Mouse (Mus musculus) midbrain, embryonic 14.5 days (tissue): ENCODE results near the gene Prps1l3. TPM values are rescaled to one million over a fixed set of nuclear protein-coding genes. Genes with fewer than 3 reads are reported as not detected.

Experiments
- ATAC-seq: fragments of 200-750 bp; cut with Nextera tagmentation; 2 replicates; pipeline ENCODE4 v1.8.0; 2017; ENCODE audit warnings: moderate number of reproducible peaks, moderate library complexity; ENCODE audit not compliant: low FRiP score, low TSS enrichment
- DNase-seq: peaks from one replicate; pipeline ENCODE4 v3.0.0-alpha.2; 2015
- H3K27ac ChIP-seq: fragments of 300-500 bp; sonication (generic); replicated peaks from 2 replicates; pipeline ENCODE4 v1.5.1; 2014; ENCODE audit warnings: mild to moderate bottlenecking, low read depth, low read length, moderate library complexity
- H3K27me3 ChIP-seq: fragments of 300-500 bp; sonication (generic); 2 replicates; pipeline ENCODE4 v1.6.1; 2014; ENCODE audit warnings: low read length, control low read depth, mixed read lengths; ENCODE audit not compliant: control insufficient read depth, insufficient read depth
- H3K36me3 ChIP-seq: fragments of 300-500 bp; sonication (generic); 2 replicates; pipeline ENCODE4 v1.6.1; 2014; ENCODE audit warnings: low read length, control low read depth; ENCODE audit not compliant: control insufficient read depth, insufficient read depth
- H3K4me1 ChIP-seq: fragments of 300-500 bp; sonication (generic); 2 replicates; pipeline ENCODE4 v1.6.1; 2014; ENCODE audit warnings: mild to moderate bottlenecking, antibody characterized with exemption, low read length, control low read depth; ENCODE audit not compliant: control insufficient read depth, insufficient read depth
- H3K4me2 ChIP-seq: fragments of 300-500 bp; sonication (generic); 2 replicates; pipeline ENCODE4 v1.6.1; 2014; ENCODE audit warnings: mild to moderate bottlenecking, low read length, moderate library complexity
- H3K4me3 ChIP-seq: fragments of 300-500 bp; sonication (generic); replicated peaks from 2 replicates; pipeline ENCODE4 v1.5.1; 2014; ENCODE audit warnings: low read depth, low read length
- H3K9ac ChIP-seq: fragments of 300-500 bp; sonication (generic); replicated peaks from 2 replicates; pipeline ENCODE4 v1.6.1; 2014; ENCODE audit warnings: mild to moderate bottlenecking, low read length, moderate library complexity
- H3K9me3 ChIP-seq: fragments of 300-500 bp; sonication (generic); 2 replicates; pipeline ENCODE4 v1.6.1; 2016; ENCODE audit warnings: low read length, control low read depth, mixed read lengths; ENCODE audit not compliant: control insufficient read depth
- WGBS: fragments of 180-500 bp; shearing (Covaris S2); extraction: QIAGEN DNeasy Blood & Tissue Kit; methylation state at CpG from one replicate; pipeline ENCODE4 v1.1.7; 2014; 5-methylcytosine and 5-hydroxymethylcytosine counted together
- polyA plus RNA-seq: library from polyadenylated mRNA; unstranded; fragments of >200 nt; fragmentation: Nextera tagmentation; extraction: Ambion mirVana; gene quantifications from 2 replicates; pipeline ENCODE4 v1.2.1, GENCODE M21; 2014

The Prps1l3 gene
- polyA plus RNA-seq, 1 experiment from 2014 or later = 38.5 TPM

GRCm38 (mm10) chr12:57227776-57228175 is 2.4 kb upstream of the Prps1l3 start:
- Histone ChIP-seq H3K27ac (no peak overlapping the region), H3K4me3 (no peak overlapping the region), H3K9ac (no peak overlapping the region), H3K9me3 (no peaks in the 10 kb centered on the region), H3K27me3 (no peaks in the 10 kb centered on the region), H3K36me3 (no peaks in the 10 kb centered on the region), H3K4me1 (no peaks in the 10 kb centered on the region), H3K4me2 (no peak overlapping the region)
- WGBS = 91% methylated on average over 6 of the region's 8 CpGs
- no peak for DNase-seq
- ATAC-seq = no peak

- Histone ChIP-seq H3K4me3 (peak overlapping the region; percentile 76), H3K27me3 (no peaks in the 10 kb centered on the region), H3K9ac (peak overlapping the region; percentile 79; the same call in 1 of the 2 replicates), H3K36me3 (no peaks in the 10 kb centered on the region), H3K9me3 (no peaks in the 10 kb centered on the region), H3K4me1 (no peaks in the 10 kb centered on the region), H3K4me2 (peak overlapping the region; percentile 71), H3K27ac (peak overlapping the region; percentile 83)
- no peak for DNase-seq
- WGBS = 39% methylated on average over 4 of the region's 4 CpGs
- ATAC-seq = no peak
Observed at GRCm38 (mm10) chr12:57229703-57230102, 509 bp upstream of the Prps1l3 start.

- no peaks in the 10 kb centered on the region for H3K36me3 ChIP-seq
- no peaks in the 10 kb centered on the region for H3K4me1 ChIP-seq
- H3K9ac ChIP-seq = no peak overlapping the region
- DNase-seq = peak; percentile 31
- no peaks in the 10 kb centered on the region for H3K27me3 ChIP-seq
- no peaks in the 10 kb centered on the region for H3K9me3 ChIP-seq
- peak overlapping the region; percentile 76 for H3K4me3 ChIP-seq
- ATAC-seq = no peak
- 85% methylated on average over 14 of the region's 14 CpGs for WGBS
- no peak overlapping the region for H3K27ac ChIP-seq
- peak overlapping the region; percentile 71 for H3K4me2 ChIP-seq
Observed at GRCm38 (mm10) chr12:57231085-57231875, 1.1 kb downstream of the Prps1l3 start.

GRCm38 (mm10) chr12:57233386-57233785 is 3.2 kb downstream of the Prps1l3 start:
- no peak for DNase-seq
- 80% methylated on average over 5 of the region's 5 CpGs for WGBS
- 0 out of 2 replicates have a peak, but pooled peaks cover 3% of the 10 kb centered on the region for H3K36me3 ChIP-seq
- H3K9me3 ChIP-seq = no peaks in the 10 kb centered on the region
- H3K4me2 ChIP-seq = no peak overlapping the region
- ATAC-seq = no peak
- no peaks in the 10 kb centered on the region for H3K4me1 ChIP-seq
- H3K27me3 ChIP-seq = no peaks in the 10 kb centered on the region
- H3K27ac ChIP-seq = no peak overlapping the region
- no peak overlapping the region for H3K4me3 ChIP-seq
- no peak overlapping the region for H3K9ac ChIP-seq

- Histone ChIP-seq H3K27ac (no peak overlapping the region), H3K9ac (no peak overlapping the region), H3K4me1 (no peaks in the 10 kb centered on the region), H3K27me3 (no peaks in the 10 kb centered on the region), H3K9me3 (no peaks in the 10 kb centered on the region), H3K4me2 (no peak overlapping the region), H3K4me3 (no peak overlapping the region), H3K36me3 (peaks cover 14% of the 10 kb centered on the region)
- DNase-seq (no peak), ATAC-seq (no peak)
- WGBS = 92% methylated on average over 5 of the region's 5 CpGs
Observed at GRCm38 (mm10) chr12:57243671-57244495, 13.7 kb downstream of the Prps1l3 start.

- peak; percentile 12 for DNase-seq
- Histone ChIP-seq H3K9ac (no peak overlapping the region), H3K27ac (no peak overlapping the region), H3K4me1 (no peaks in the 10 kb centered on the region), H3K4me2 (no peak overlapping the region), H3K4me3 (no peak overlapping the region), H3K9me3 (no peaks in the 10 kb centered on the region), H3K27me3 (no peaks in the 10 kb centered on the region), H3K36me3 (no peaks in the 10 kb centered on the region)
- no peak for ATAC-seq
- 56% methylated on average over 2 of the region's 2 CpGs for WGBS
Observed at GRCm38 (mm10) chr12:57258572-57258971, 28.4 kb downstream of the Prps1l3 start.

GRCm38 (mm10) chr12:57275456-57275855 is 45.2 kb downstream of the Prps1l3 start:
- H3K4me3 ChIP-seq = no peak overlapping the region
- no peaks in the 10 kb centered on the region for H3K36me3 ChIP-seq
- 63% methylated on average over 1 of the region's 1 CpGs for WGBS
- no peaks in the 10 kb centered on the region for H3K9me3 ChIP-seq
- H3K27me3 ChIP-seq = no peaks in the 10 kb centered on the region
- ATAC-seq (no peak), DNase-seq (no peak)
- H3K9ac ChIP-seq = no peak overlapping the region
- H3K4me1 ChIP-seq = no peaks in the 10 kb centered on the region
- no peak overlapping the region for H3K4me2 ChIP-seq
- no peak overlapping the region for H3K27ac ChIP-seq

GRCm38 (mm10) chr12:57281155-57282114 is 51.2 kb downstream of the Prps1l3 start:
- 53% methylated on average over 3 of the region's 3 CpGs for WGBS
- Histone ChIP-seq H3K27ac (no peak overlapping the region), H3K27me3 (no peaks in the 10 kb centered on the region), H3K4me1 (no peaks in the 10 kb centered on the region), H3K36me3 (no peaks in the 10 kb centered on the region), H3K4me3 (no peak overlapping the region), H3K9me3 (no peaks in the 10 kb centered on the region), H3K9ac (no peak overlapping the region), H3K4me2 (no peak overlapping the region)
- DNase-seq = peak; percentile 84
- no peak for ATAC-seq
